Mouse (Mus musculus) embryo, embryonic 10.5 days (tissue): ENCODE measurements around the gene Fam126a.

Experiments
- DNase-seq: peaks from one replicate; pipeline ENCODE4 v3.0.0-alpha.2; 2015; ENCODE audit warnings: low spot score

The Fam126a gene

DNA sequence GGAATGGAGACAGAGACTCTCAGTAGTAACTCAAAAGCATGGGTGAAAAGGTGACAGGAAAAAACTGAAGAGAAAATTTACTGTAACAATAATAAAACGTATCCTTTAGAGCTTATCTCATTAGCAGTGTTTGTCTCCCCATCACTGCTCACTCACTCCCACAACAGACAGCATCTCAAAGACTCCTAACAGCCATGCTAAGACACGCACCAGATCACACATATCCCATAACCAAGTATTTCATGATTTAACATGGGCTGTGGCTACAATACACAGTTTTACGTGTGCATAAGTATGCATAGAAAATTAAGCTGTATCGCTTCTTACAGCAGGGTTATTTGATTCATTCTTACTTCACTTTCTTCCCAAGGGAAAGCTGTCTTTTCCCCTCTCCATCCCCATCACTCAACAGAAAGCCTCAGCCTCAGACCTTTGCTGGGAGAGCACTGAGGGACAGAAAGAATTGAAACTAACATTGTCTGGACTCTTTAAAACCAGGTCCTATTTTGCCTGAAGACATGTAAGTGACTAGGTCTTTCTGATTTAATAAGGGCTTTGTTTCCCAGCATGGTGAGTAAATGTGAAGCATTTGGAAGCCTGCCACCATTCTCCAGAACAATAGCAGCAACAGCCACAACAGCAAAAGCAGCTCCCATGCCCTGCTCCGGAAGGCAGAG lies 37.5 kb downstream of the Fam126a start:
- peak; percentile 28 for DNase-seq

DNA sequence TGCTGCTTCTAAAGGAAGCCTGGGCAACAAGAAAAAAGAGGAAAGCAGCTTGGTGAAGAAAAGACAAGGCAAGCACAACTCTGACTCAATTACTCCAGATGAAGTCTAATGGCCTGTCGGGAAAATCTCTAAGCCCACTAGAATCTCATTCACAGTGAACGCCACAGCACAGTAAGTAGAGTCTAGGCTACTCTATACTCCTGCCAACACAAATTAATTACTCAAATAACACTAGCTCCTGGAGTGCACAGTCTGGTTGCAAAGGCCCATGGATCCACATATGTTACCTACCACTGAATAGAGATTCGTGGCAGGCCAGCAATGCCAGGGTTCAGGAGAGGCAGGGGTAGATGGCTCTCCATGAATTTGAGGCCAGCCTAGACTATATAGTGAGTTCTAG lies 40.5 kb downstream of the Fam126a start:
- no peak for DNase-seq

DNA sequence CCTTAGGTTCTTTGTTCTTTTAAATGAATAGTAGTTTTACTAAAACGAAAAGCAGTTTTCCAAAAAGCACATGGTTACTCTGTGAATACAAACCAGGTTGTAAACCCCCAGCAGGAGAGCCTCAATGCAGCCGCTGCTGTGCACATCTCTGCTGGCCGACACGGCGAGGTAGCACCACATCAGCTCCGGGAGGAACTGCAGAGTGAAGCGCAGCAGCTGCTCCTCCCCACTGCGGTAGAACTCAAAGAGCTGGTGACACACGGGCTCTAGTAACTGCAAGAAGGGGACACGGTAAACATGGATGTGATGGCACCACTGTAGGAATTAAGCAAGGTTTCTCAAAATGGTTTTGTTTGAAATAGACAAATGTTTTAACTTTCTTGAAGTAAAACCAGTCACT lies 42.7 kb downstream of the Fam126a start:
- DNase-seq = no peak

DNA sequence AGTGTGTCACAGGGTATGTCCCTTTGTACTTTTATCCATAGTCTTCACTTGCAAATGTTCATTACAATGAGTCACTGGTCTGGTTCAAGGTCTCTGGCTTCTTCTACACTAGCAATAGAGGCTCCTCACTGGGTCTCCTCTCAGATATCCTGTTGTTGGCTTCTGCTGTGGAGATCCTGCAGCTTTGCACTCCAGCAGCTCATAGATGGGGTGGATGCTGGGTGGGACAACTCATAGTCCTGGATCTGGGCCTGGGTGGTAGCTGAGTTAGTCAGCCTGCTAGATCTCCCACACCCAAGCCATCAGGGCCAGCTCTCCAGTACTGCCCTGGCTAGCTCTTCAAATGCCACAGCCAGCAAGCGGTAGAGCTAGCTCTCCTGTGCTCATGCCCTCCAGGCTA lies 48.4 kb downstream of the Fam126a start:
- DNase-seq = no peak

GRCm38 (mm10) chr5:23978516-23978915 lies 52.0 kb downstream of the Fam126a start:
- DNase-seq = no peak

DNA sequence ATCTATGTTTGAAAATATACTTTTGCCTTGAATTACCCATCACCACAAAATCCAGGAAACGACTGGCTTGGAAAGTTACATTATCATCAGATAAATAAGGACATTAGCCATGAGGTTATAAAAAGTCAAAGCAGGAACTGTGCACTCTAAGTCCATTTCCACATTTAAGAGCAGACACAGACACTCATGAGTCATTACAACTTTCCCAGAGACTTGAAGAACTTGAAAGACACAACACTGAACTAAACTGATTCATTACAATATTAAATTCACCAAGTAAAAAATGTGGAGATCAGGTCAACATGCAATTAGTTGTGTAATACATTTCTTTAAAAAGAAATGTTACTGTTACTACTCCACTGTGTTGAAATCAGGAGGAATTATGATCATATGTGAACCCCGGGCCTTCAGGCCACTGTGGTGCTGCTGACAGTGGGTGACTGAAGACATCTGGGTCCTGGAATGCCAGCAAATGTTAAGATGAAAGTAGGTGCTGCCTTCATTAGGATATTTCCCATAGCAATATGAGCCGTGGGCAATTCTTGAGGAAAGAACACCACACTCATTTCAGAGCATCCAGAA lies 55.4 kb downstream of the Fam126a start:
- DNase-seq = no peak

DNA sequence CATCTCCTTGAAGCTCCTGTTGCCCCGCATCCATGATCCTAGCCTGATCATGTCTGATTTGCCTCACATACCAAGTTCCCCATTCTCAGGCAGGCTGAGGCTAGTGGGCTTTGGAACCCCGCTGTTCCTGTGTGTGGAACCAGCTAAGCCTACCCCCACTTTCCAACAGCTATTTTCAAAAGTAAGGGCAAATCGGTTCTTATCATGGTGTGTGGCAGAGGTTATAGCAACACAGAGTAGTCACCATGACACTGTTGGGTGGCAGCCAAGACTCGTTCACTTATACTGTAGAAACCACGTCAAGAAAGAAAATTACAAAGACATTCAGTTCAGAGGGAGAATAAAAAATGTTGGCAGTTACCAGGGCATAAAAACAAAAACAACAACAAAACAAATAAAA lies 62.8 kb downstream of the Fam126a start:
- no peak for DNase-seq

DNA sequence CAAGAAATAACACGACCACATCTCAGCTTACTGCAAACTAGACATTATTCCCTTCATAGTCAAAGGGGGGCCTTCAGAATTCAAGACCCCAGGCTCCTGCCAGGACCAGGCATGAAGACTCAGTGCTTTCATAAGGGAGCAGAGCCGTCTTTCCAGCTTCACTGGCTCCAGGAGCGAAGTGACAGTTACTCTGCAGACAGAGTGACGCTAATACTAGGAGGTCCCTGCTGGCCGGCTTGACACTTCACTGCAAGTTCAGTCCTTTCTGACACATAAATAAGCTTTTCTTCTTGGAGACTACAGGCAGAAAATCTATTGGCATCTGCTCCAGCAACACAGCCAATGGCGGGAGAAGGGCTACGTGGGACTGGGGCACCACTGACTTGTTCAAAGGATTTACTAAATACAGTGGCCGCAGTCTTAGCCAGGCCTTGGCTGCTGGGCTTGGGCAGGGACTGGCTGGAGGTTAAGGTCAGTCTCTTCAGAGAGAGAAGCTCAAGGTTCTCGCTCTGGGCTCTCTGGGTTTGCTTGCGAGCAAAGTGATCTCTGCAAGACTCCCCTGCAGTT lies 65.8 kb downstream of the Fam126a start:
- no peak for DNase-seq

DNA sequence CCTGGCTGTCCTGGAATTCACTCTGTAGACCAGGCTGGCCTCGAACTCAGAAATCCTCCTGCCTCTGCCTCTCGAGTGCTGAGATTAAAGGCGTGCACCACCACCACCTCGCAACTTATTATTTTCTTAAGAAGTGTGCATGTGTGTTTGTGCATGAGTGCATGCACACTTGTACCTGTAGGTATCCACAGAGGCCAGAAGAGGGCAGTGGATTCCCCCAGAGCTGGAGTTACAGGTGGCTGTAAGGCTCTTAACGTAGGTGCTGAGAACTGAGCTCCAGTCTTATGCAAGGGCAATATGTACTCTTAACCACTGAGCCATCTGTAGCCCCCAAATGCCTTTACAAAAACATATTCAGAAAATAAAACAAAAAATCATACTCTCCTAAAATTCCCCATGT lies 77.4 kb downstream of the Fam126a start:
- no peak for DNase-seq

DNA sequence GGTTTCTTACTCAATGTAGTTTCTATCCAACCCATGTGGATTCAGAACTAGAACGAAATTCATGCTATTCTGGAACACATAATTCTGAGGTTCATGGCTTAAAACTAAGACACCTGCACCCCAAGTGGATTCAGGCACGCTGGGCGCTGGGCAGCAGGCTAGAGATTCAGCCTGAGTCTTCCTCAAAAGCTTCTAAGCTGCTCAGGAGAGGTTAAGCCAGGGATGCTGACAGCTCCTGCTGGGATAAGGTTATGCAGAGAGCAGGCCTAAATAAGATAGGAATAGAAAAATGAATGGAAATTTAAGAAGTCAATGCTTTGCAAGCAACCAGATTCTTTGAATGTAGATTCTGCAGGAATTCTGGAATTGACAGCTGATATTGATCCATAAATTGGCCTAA lies 82.4 kb downstream of the Fam126a start:
- DNase-seq = no peak

DNA sequence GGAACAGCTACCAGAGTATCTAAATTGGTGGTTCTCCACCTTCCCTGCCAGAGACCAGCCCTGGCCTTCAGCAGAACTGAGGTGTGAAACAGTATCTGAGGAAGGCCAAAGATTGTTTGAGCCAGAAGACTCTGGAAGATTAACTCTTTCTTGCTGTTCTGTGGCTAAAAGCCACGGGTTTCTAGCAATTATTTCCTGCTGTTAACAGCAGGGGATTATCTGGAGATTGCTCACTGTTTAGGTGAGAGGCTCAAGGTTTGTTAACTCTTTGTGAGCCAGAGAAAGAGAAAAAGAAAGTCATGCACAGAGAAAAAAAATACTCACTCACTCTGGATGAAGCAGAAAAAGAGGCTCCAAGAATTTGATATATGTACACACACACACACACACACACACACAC lies 85.4 kb downstream of the Fam126a start:
- no peak for DNase-seq

DNA sequence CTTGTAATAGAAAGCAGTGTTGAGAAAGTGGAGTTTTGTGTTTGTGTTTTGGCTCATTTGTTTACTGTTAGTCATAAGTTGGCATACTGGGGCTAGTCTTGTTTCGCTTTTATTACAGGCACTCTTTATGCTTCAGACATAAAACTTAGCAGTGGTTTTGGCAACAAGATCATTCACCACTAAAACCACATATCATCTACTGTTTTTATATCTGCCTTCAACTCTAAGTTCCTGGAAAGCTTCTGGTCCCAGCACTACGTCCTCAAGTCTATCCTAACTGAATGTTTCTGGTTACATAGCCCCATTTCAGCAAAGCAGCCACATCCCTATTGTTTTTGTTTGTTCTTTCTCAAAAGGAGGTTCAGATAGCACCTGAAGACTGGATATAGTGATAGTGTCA lies 87.0 kb downstream of the Fam126a start:
- no peak for DNase-seq

GRCm38 (mm10) chr5:23923481-23924165 lies 106.9 kb downstream of the Fam126a start:
- DNase-seq = no peak

GRCm38 (mm10) chr5:23922516-23923291 lies 107.8 kb downstream of the Fam126a start:
- DNase-seq = no peak

GRCm38 (mm10) chr5:23921316-23921715 lies 109.2 kb downstream of the Fam126a start:
- DNase-seq = no peak

DNA sequence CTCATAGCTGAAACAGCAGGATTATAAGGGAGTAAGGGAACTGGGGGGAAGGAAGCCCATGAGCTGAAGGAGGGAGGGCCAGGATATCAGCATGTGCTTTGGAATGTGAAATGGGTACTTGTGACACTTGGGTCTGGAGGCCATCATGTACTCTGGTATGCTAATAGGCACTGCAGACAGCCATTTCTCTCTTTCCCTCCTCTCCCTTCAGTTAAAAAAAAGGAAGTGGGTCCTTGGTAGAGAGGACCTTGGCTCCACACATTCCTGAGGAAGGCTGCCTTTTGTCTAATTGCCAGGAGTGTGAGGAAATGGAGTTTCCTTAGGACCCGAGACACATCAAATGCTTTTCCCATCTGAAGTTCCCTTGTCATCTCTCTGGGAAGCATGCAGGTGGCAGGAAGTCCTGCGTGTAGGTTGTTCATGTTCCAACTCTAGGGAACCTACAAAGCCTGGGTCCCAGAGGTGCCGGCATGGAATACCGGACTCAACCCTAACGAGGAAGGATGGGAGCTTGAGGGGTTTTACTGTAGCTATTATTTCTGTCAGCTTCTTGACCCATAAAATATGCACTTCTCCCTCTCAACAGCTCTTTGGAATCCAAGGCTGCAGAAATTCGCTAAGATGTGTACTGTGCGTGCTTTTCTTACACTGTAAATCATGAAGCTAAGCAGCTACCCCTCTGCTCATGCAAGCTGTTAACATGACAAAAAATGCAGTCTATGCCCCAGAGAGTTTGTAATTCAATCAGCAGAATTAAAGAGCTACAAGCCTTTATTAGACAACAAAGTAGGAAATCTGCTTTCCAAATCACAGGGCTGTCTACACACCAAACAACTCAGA lies 110.4 kb downstream of the Fam126a start:
- DNase-seq = no peak

GRCm38 (mm10) chr5:23917301-23917700 lies 113.2 kb downstream of the Fam126a start:
- no peak for DNase-seq

DNA sequence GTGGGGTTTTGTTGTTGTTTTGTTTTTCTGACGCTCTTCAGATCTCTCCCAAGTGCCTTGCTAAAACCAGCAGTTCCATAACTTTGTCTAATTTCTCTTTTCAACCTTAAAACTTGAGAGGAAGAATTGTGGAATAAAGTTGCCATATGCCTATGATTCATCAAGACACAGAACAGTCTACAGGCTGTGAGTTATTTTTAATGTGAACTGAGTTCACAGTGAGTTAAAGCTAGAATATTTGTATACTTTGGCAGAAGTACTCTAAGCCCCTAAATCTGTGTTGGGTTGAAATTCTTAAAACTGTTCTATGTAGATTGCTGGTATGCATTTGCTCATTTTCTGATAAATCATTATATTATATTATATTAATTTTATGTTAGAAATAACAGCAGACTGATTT lies 118.9 kb downstream of the Fam126a start:
- DNase-seq = no peak

- DNase-seq = no peak
These were observed 121.2 kb downstream of the Fam126a start for GRCm38 (mm10) chr5:23909256-23909655.

GRCm38 (mm10) chr5:23908486-23909090 lies 121.9 kb downstream of the Fam126a start:
- peak; percentile 47 for DNase-seq

DNA sequence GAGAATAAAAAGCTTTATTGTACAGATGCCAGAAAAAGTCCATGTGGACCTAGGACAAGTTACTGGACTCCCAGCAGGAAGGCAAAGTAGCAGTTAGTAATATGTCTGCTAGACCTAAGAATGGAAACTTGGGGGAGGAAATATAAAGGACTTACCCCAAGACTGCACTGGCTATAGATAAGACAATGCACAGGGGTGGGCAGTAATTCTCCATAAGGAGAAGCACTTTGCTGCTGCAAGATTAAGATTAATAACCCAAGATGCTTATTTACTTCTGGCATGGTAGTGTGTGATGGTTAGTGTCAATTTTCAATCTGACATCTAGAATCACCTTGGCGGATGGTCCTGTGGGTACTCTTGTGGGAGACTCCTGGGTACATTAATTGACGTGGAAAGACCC lies 128.3 kb downstream of the Fam126a start:
- no peak for DNase-seq
